Mouse (Mus musculus): ENCODE measurements at regions not wholly inside any gene's neighbourhood (a gene's known extent, or its start where the extent isn't known, plus 50 kb on each side); places are given as distances from the start of the nearest gene placed in this dataset.

DNA sequence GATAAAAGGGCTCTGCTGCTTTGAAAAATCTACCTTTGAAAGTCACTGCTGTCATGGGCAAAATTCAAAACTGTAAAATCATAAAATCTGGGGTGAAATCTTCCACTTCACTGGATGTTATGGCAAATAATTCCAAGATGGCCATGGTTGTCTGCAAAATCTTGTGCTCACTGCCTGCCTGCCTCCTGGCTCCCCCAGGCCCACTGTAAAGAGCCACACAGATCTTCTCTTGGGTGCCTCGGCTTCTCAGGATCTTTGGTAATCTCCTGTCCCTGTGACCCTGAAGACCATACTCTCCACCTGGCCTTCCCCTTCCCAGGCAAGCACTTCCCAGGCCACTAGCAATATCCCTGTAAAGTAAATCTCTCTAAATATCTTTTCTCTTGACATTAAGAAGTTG is 505.1 kb upstream of the Kdm8 start:
- Histone ChIP-seq H3K4me2 (replicated peaks; ENCODE audit: low read depth) (no peak overlapping the region), H3K4me1 (replicated peaks; ENCODE audit: control insufficient read depth, insufficient read depth) (no peaks in the 10 kb centered on the region), H3K27ac (replicated peaks) (no peak overlapping the region), H3K9me3 (ENCODE audit: control insufficient read depth, low read length) (no peaks in the 10 kb centered on the region), H3K36me3 (ENCODE audit: control insufficient read depth, insufficient read depth, low read length) (no peaks in the 10 kb centered on the region), H3K4me3 (ENCODE audit: low read depth, low read length) (no peak overlapping the region), H3K27me3 (ENCODE audit: control insufficient read depth, insufficient read depth, low read length) (no peaks in the 10 kb centered on the region), H3K9ac (ENCODE audit: low read length) (no peak overlapping the region)
- no peak for ATAC-seq (ENCODE audit: low FRiP score, low TSS enrichment)
- TF ChIP-seq EP300 (optimal IDR thresholded peaks at IDR 0.05), result no peak
- TF ChIP-seq CTCF (IDR thresholded peaks at IDR 0.05; ENCODE audit: low read depth), result no peak
- 79% methylated on average over 1 of the region's 1 CpGs for WGBS
- DNase-seq (ENCODE audit: low spot score), result no peak

DNA sequence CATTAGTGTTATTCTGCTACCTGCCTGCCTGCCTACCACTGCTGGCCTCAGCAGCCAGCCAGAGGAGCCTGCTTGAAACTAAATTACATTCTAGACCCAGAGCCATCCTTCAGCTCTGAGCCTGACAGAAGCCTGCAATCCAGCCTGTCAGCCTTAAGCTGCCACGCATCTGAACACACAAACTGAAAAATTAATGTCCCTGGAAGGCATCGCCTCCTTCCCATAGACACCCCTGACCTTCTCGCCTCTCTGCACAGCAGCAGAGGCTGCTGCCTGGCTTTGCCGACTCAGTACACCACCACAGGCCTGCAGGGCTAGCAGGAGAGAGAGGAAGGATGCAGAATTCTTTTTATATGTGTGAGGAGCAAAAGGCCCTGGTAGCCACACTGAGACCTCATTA is 502.9 kb upstream of the Kdm8 start:
- Histone ChIP-seq H3K9me3 (ENCODE audit: control insufficient read depth, low read length) (no peaks in the 10 kb centered on the region), H3K4me1 (replicated peaks; ENCODE audit: control insufficient read depth, insufficient read depth) (no peaks in the 10 kb centered on the region)

DNA sequence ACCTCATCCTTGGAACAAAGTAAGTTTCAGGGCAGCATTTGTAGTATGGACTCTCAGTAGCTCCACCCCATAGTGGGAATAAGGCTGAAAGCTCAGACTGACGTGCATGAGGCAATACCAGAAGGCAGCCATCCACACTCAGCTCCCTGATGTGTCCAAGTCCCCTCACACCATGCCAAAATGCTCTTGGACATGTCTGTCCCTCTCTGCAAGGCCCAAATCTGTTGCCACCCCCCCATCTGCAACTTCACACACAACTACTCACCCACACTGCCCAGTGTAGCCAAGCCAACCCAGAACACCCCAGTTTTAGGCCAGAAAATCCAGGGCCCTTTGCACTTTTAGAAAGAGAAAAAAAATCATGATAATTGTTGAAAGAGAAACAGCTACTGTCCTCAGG is 498.1 kb upstream of the Kdm8 start:
- no peak for ATAC-seq (ENCODE audit: low FRiP score, low TSS enrichment)
- 48% methylated on average over 1 of the region's 1 CpGs for WGBS
- H3K9me3 ChIP-seq (ENCODE audit: control insufficient read depth, low read length), result no peaks in the 10 kb centered on the region

More for the DNA sequence above, 502.9 kb upstream of the Kdm8 start:
- Histone ChIP-seq H3K27me3 (ENCODE audit: control insufficient read depth, insufficient read depth, low read length) (no peaks in the 10 kb centered on the region), H3K36me3 (ENCODE audit: control insufficient read depth, insufficient read depth, low read length) (no peaks in the 10 kb centered on the region), H3K4me2 (replicated peaks; ENCODE audit: low read depth) (no peak overlapping the region), H3K4me3 (ENCODE audit: low read depth, low read length) (no peak overlapping the region), H3K9ac (ENCODE audit: low read length) (no peak overlapping the region), H3K27ac (replicated peaks) (no peak overlapping the region)
- WGBS, result 40% methylated on average over 4 of the region's 4 CpGs
- DNase-seq (ENCODE audit: low spot score) (no peak), ATAC-seq (ENCODE audit: low FRiP score, low TSS enrichment) (no peak)
- TF ChIP-seq CTCF (IDR thresholded peaks at IDR 0.05; ENCODE audit: low read depth) (no peak), EP300 (optimal IDR thresholded peaks at IDR 0.05) (no peak)

DNA sequence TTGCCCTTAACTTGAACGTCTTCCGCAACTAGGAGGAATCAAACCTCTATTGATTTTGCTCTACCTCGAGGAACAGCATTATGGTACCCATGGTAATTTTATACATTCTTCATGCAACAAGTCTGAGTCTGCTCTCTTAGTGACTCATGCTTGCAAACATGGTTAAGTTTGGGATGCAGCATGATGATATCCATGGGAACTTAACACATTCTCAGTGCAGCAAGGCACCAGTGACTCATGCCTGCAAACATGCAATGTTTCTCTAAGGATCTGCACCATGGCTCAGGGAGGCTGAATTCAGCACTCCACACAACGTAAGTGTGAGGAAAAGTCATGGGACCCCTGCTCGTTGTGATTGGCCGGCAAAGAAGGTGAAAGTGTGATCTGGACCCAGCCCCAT is 487.1 kb upstream of the Kdm8 start:
- TF ChIP-seq CTCF (IDR thresholded peaks at IDR 0.05; ENCODE audit: low read depth) (no peak), EP300 (optimal IDR thresholded peaks at IDR 0.05) (no peak)
- no peaks in the 10 kb centered on the region for H3K36me3 ChIP-seq (ENCODE audit: control insufficient read depth, insufficient read depth, low read length)
- H3K27me3 ChIP-seq (ENCODE audit: control insufficient read depth, insufficient read depth, low read length), result no peaks in the 10 kb centered on the region
- H3K4me3 ChIP-seq (ENCODE audit: low read depth, low read length), result no peak overlapping the region
- no peak overlapping the region for H3K9ac ChIP-seq (ENCODE audit: low read length)
- H3K9me3 ChIP-seq (ENCODE audit: control insufficient read depth, low read length), result no peaks in the 10 kb centered on the region
- no peak overlapping the region for H3K27ac ChIP-seq (replicated peaks)
- H3K4me2 ChIP-seq (replicated peaks; ENCODE audit: low read depth), result no peak overlapping the region
- 66% methylated on average over 6 of the region's 6 CpGs for whole genome bisulfite sequencing
- ATAC-seq (ENCODE audit: low FRiP score, low TSS enrichment) (no peak), DNase-seq (ENCODE audit: low spot score) (no peak)
- no peaks in the 10 kb centered on the region for H3K4me1 ChIP-seq (replicated peaks; ENCODE audit: control insufficient read depth, insufficient read depth)

More for the DNA sequence above, 498.1 kb upstream of the Kdm8 start:
- no peaks in the 10 kb centered on the region for H3K27me3 ChIP-seq (ENCODE audit: control insufficient read depth, insufficient read depth, low read length)
- H3K36me3 ChIP-seq (ENCODE audit: control insufficient read depth, insufficient read depth, low read length), result no peaks in the 10 kb centered on the region
- DNase-seq (ENCODE audit: low spot score), result no peak
- no peak overlapping the region for H3K4me2 ChIP-seq (replicated peaks; ENCODE audit: low read depth)
- no peaks in the 10 kb centered on the region for H3K4me1 ChIP-seq (replicated peaks; ENCODE audit: control insufficient read depth, insufficient read depth)
- H3K9ac ChIP-seq (ENCODE audit: low read length), result no peak overlapping the region
- TF ChIP-seq EP300 (optimal IDR thresholded peaks at IDR 0.05) (no peak), CTCF (IDR thresholded peaks at IDR 0.05; ENCODE audit: low read depth) (no peak)
- no peak overlapping the region for H3K27ac ChIP-seq (replicated peaks)
- no peak overlapping the region for H3K4me3 ChIP-seq (ENCODE audit: low read depth, low read length)

DNA sequence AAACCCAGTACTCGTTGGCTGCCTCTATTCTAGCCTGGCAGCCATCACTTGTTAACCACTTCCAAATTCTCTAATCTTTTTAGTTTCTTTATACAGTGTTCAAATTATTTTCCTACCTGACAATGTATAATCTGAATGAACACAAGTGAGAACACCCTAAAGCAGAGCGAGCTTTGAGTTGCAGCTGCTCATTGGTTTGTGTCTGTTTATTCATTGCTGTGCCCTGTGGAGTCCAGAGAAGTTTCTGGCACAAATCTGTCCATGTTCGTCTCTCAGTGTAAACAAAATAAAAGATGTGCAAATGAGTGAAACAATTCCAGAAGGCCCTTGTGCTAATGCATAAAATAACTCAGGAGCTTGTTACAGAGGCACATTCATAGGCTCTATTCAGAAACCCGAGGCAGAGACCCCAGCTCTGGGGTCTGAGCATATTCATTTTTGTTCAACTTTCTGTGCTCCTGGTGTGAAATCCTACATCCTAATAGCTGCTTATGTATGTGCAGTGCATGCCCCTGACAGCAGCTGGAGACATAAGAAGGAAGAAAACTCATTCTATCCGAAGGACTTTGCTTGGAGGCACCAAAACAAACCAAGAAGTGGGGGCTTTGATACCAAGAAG is 469.5 kb upstream of the Kdm8 start:
- no peak overlapping the region for H3K9ac ChIP-seq (ENCODE audit: low read length)
- no peak overlapping the region for H3K27ac ChIP-seq (replicated peaks)
- H3K9me3 ChIP-seq (ENCODE audit: control insufficient read depth, low read length), result no peaks in the 10 kb centered on the region
- no peak overlapping the region for H3K4me3 ChIP-seq (ENCODE audit: low read depth, low read length)
- no peaks in the 10 kb centered on the region for H3K4me1 ChIP-seq (replicated peaks; ENCODE audit: control insufficient read depth, insufficient read depth)
- ATAC-seq (ENCODE audit: low FRiP score, low TSS enrichment), result no peak
- no peak for TF ChIP-seq EP300 (optimal IDR thresholded peaks at IDR 0.05)
- no peak for TF ChIP-seq CTCF (IDR thresholded peaks at IDR 0.05; ENCODE audit: low read depth)
- WGBS, result 57% methylated on average over 5 of the region's 5 CpGs
- no peak for DNase-seq (ENCODE audit: low spot score)
- no peaks in the 10 kb centered on the region for H3K27me3 ChIP-seq (ENCODE audit: control insufficient read depth, insufficient read depth, low read length)
- H3K4me2 ChIP-seq (replicated peaks; ENCODE audit: low read depth), result no peak overlapping the region
- no peaks in the 10 kb centered on the region for H3K36me3 ChIP-seq (ENCODE audit: control insufficient read depth, insufficient read depth, low read length)

DNA sequence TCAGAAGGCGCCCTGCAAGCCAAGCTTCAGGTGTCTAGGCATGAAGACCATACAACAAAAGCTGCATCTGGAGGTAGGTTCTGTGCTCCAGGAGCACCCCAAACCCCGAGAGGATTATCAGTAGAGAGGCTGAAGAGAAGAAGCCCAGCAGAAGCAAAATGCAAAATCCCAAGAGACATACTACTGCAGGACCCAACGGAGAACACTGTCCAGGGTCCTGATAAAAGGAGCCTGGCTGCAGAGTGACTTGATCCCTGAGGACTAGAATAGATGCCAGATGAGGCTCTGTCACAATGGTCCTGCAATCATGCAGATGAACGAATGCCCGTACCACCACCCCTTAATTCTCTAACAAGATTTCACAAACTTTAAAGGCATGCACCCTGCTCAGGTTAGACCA is 455.0 kb upstream of the Kdm8 start:
- H3K4me1 ChIP-seq (replicated peaks; ENCODE audit: control insufficient read depth, insufficient read depth), result no peaks in the 10 kb centered on the region
- no peak overlapping the region for H3K9ac ChIP-seq (ENCODE audit: low read length)
- ATAC-seq (ENCODE audit: low FRiP score, low TSS enrichment) (no peak), DNase-seq (ENCODE audit: low spot score) (no peak)
- TF ChIP-seq CTCF (IDR thresholded peaks at IDR 0.05; ENCODE audit: low read depth), result no peak
- TF ChIP-seq EP300 (optimal IDR thresholded peaks at IDR 0.05), result no peak
- 66% methylated on average over 5 of the region's 5 CpGs for whole genome bisulfite sequencing
- H3K9me3 ChIP-seq (ENCODE audit: control insufficient read depth, low read length), result no peaks in the 10 kb centered on the region
- no peak overlapping the region for H3K27ac ChIP-seq (replicated peaks)
- H3K4me2 ChIP-seq (replicated peaks; ENCODE audit: low read depth), result no peak overlapping the region
- no peaks in the 10 kb centered on the region for H3K27me3 ChIP-seq (ENCODE audit: control insufficient read depth, insufficient read depth, low read length)
- no peak overlapping the region for H3K4me3 ChIP-seq (ENCODE audit: low read depth, low read length)
- H3K36me3 ChIP-seq (ENCODE audit: control insufficient read depth, insufficient read depth, low read length), result no peaks in the 10 kb centered on the region
